Mouse (Mus musculus): ENCODE measurements around the gene Jarid2. TPM values are rescaled to one million over a fixed set of nuclear protein-coding genes. Genes with fewer than 3 reads are reported as not detected.

The Jarid2 gene
- total and polyA plus RNA-seq, 2 experiments from 2014 or later = 16.5 to 22.2 TPM

- no peaks in the 10 kb centered on the region for H3K36me3 ChIP-seq (ENCODE audit: insufficient read depth)
- WGBS = 55% methylated on average over 10 of the region's 10 CpGs
- no peak overlapping the region for H3K4me2 ChIP-seq (ENCODE audit: low read depth)
- ATAC-seq (no peak), DNase-seq (no peak)
- no peaks in the 10 kb centered on the region for H3K9me3 ChIP-seq (ENCODE audit: low read length)
- TF ChIP-seq CTCF (IDR thresholded peaks at IDR 0.05; ENCODE audit: low read depth) = no peak
- no peaks in the 10 kb centered on the region for H3K4me1 ChIP-seq (ENCODE audit: insufficient read depth)
- no peak overlapping the region for H3K9ac ChIP-seq
- H3K27me3 ChIP-seq (ENCODE audit: insufficient read depth, low read length) = no peaks in the 10 kb centered on the region
- no peak overlapping the region for H3K4me3 ChIP-seq (ENCODE audit: low read depth, low read length)
- no peak overlapping the region for H3K27ac ChIP-seq (ENCODE audit: low read depth, low read length)
Measured at GRCm38 (mm10) chr13:44706206-44706915, 22.9 kb upstream of the Jarid2 start.

- no peak overlapping the region for H3K27ac ChIP-seq (ENCODE audit: low read depth, low read length)
Measured at GRCm38 (mm10) chr13:44707176-44707575, 22.1 kb upstream of the Jarid2 start.

GRCm38 (mm10) chr13:44708336-44709017 is 20.8 kb upstream of the Jarid2 start:
- Histone ChIP-seq H3K4me3 (ENCODE audit: low read depth, low read length) (no peak overlapping the region), H3K9me3 (ENCODE audit: low read length) (no peaks in the 10 kb centered on the region), H3K27me3 (ENCODE audit: insufficient read depth, low read length) (no peaks in the 10 kb centered on the region), H3K27ac (ENCODE audit: low read depth, low read length) (no peak overlapping the region), H3K36me3 (ENCODE audit: insufficient read depth) (no peaks in the 10 kb centered on the region), H3K4me2 (ENCODE audit: low read depth) (no peak overlapping the region), H3K9ac (no peak overlapping the region), H3K4me1 (ENCODE audit: insufficient read depth) (no peaks in the 10 kb centered on the region)
- TF ChIP-seq CTCF (IDR thresholded peaks at IDR 0.05; ENCODE audit: low read depth) = no peak
- ATAC-seq = no peak
- 97% methylated on average over 13 of the region's 14 CpGs for WGBS
- no peak for DNase-seq

More at GRCm38 (mm10) chr13:44707176-44707575, 22.1 kb upstream of the Jarid2 start:
- 36% methylated on average over 5 of the region's 5 CpGs for WGBS
- DNase-seq (peak; percentile 12), ATAC-seq (no peak)
- no peak overlapping the region for H3K4me2 ChIP-seq (ENCODE audit: low read depth)
- no peaks in the 10 kb centered on the region for H3K27me3 ChIP-seq (ENCODE audit: insufficient read depth, low read length)
- H3K4me3 ChIP-seq (ENCODE audit: low read depth, low read length) = no peak overlapping the region
- no peaks in the 10 kb centered on the region for H3K4me1 ChIP-seq (ENCODE audit: insufficient read depth)
- H3K9ac ChIP-seq = no peak overlapping the region
- H3K9me3 ChIP-seq (ENCODE audit: low read length) = no peaks in the 10 kb centered on the region
- H3K36me3 ChIP-seq (ENCODE audit: insufficient read depth) = no peaks in the 10 kb centered on the region
- no peak for TF ChIP-seq CTCF (IDR thresholded peaks at IDR 0.05; ENCODE audit: low read depth)

- no peak overlapping the region for H3K4me3 ChIP-seq (ENCODE audit: low read depth, low read length)
- H3K9me3 ChIP-seq (ENCODE audit: low read length) = no peaks in the 10 kb centered on the region
- no peak overlapping the region for H3K9ac ChIP-seq
- no peaks in the 10 kb centered on the region for H3K27me3 ChIP-seq (ENCODE audit: insufficient read depth, low read length)
- no peak overlapping the region for H3K4me2 ChIP-seq (ENCODE audit: low read depth)
- no peak for TF ChIP-seq CTCF (IDR thresholded peaks at IDR 0.05; ENCODE audit: low read depth)
- no peak overlapping the region for H3K27ac ChIP-seq (ENCODE audit: low read depth, low read length)
- H3K4me1 ChIP-seq (ENCODE audit: insufficient read depth) = no peaks in the 10 kb centered on the region
- H3K36me3 ChIP-seq (ENCODE audit: insufficient read depth) = no peaks in the 10 kb centered on the region
- WGBS = 64% methylated on average over 8 of the region's 8 CpGs
- ATAC-seq (no peak), DNase-seq (no peak)
Measured at GRCm38 (mm10) chr13:44709747-44710480, 19.4 kb upstream of the Jarid2 start.

- no peak overlapping the region for H3K4me2 ChIP-seq (ENCODE audit: low read depth)
- H3K4me1 ChIP-seq (ENCODE audit: insufficient read depth) = no peaks in the 10 kb centered on the region
- 64% methylated on average over 5 of the region's 5 CpGs for WGBS
- H3K27me3 ChIP-seq (ENCODE audit: insufficient read depth, low read length) = no peaks in the 10 kb centered on the region
- H3K9me3 ChIP-seq (ENCODE audit: low read length) = no peaks in the 10 kb centered on the region
- no peaks in the 10 kb centered on the region for H3K36me3 ChIP-seq (ENCODE audit: insufficient read depth)
- H3K27ac ChIP-seq (ENCODE audit: low read depth, low read length) = no peak overlapping the region
- H3K9ac ChIP-seq = no peak overlapping the region
- ATAC-seq (no peak), DNase-seq (no peak)
- TF ChIP-seq CTCF (IDR thresholded peaks at IDR 0.05; ENCODE audit: low read depth) = no peak
- no peak overlapping the region for H3K4me3 ChIP-seq (ENCODE audit: low read depth, low read length)
Measured at GRCm38 (mm10) chr13:44711062-44711461, 18.2 kb upstream of the Jarid2 start.

- DNase-seq (no peak), ATAC-seq (no peak)
- Histone ChIP-seq H3K27me3 (ENCODE audit: insufficient read depth, low read length) (no peaks in the 10 kb centered on the region), H3K9ac (no peak overlapping the region), H3K36me3 (ENCODE audit: insufficient read depth) (no peaks in the 10 kb centered on the region), H3K4me1 (ENCODE audit: insufficient read depth) (no peaks in the 10 kb centered on the region), H3K4me2 (ENCODE audit: low read depth) (no peak overlapping the region), H3K27ac (ENCODE audit: low read depth, low read length) (no peak overlapping the region), H3K9me3 (ENCODE audit: low read length) (no peaks in the 10 kb centered on the region), H3K4me3 (ENCODE audit: low read depth, low read length) (no peak overlapping the region)
- 29% methylated on average over 1 of the region's 1 CpGs for WGBS
- TF ChIP-seq CTCF (IDR thresholded peaks at IDR 0.05; ENCODE audit: low read depth) = no peak
Measured at GRCm38 (mm10) chr13:44711882-44712281, 17.4 kb upstream of the Jarid2 start.
